Mouse (Mus musculus) cortical plate, adult 2 months (tissue): ENCODE measurements around the gene Vmn2r85.
"Not testable (repeated sequence)": the region's sequence is repeated elsewhere in the genome, so short reads cannot be mapped to it uniquely, and the experiment has no call there.

ENCODE experiments used
- CTCF ChIP-seq: fragments of 200-500 bp; IDR thresholded peaks from 2 replicates; pipeline ENCODE4 v1.5.1; 2011; ENCODE audit warnings: mild to moderate bottlenecking, control low read depth, low read length; ENCODE audit not compliant: insufficient read depth; ENCODE audit errors: extremely low read depth
- POLR2A ChIP-seq: fragments of 200-500 bp; IDR thresholded peaks from 2 replicates; pipeline ENCODE4 v1.6.1; 2011; ENCODE audit warnings: mild to moderate bottlenecking, low read length, control low read depth; ENCODE audit not compliant: insufficient read depth; ENCODE audit errors: extremely low read depth

- not testable (repeated sequence) for TF ChIP-seq CTCF, POLR2A
These were observed 17.3 kb downstream of the Vmn2r85 start for GRCm38 (mm10) chr10:130412167-130412698.
